In genomic region chr7:105952408-105952807, GRCm38 (mm10) we compare ENCODE assay signal across 9 mouse cellular contexts. TPM values are rescaled to one million over a fixed set of nuclear protein-coding genes. Genes with fewer than 3 reads are reported as not detected.
DNase-seq lines count a peak whose midpoint lies in the region; ATAC-seq and TF ChIP-seq lines count a peak whose summit lies in the region.
"Not testable (repeated sequence)": the region's sequence is repeated elsewhere in the genome, so short reads cannot be mapped to it uniquely, and the experiment has no call there.
"Had no signal": no experiment of that assay in that cellular context is flagged by ENCODE, and none has a peak within 500 bp of the region (broad histone marks: within the 10 kb centered on the region; RNA-seq: fewer than 3 reads in every experiment).

No protein-coding gene starts in this region.

- H3K27ac ChIP-seq in hindbrain, postnatal 0 days; kidney, embryonic 16.5 days (ENCODE audit: low read length); liver, embryonic 14.5 days; neural tube, embryonic 11.5 days (ENCODE audit: low read depth, low read length): not testable (repeated sequence)

- not testable (repeated sequence) for H3K4me1 ChIP-seq in hindbrain, postnatal 0 days (ENCODE audit: insufficient read depth, low read length); kidney, embryonic 16.5 days (ENCODE audit: insufficient read depth, low read length); liver, embryonic 14.5 days (replicated peaks; ENCODE audit: control insufficient read depth in 2 of 2, insufficient read depth in 2 of 2, low read length in 1 of 2); neural tube, embryonic 11.5 days (ENCODE audit: control insufficient read depth, insufficient read depth, low read length)

- not testable (repeated sequence) for H3K9me3 ChIP-seq in hindbrain, postnatal 0 days (ENCODE audit: low read length); kidney, embryonic 16.5 days (ENCODE audit: low read length); liver, embryonic 14.5 days (ENCODE audit: control insufficient read depth, low read length); neural tube, embryonic 11.5 days (ENCODE audit: control insufficient read depth, low read length)

- no CpG with 5 or more reads among the region's 5 CpGs for WGBS in hindbrain, postnatal 0 days
- no CpG with 5 or more reads among the region's 5 CpGs for WGBS in kidney, embryonic 16.5 days
- no CpG with 5 or more reads among the region's 5 CpGs for WGBS in liver, embryonic 14.5 days (ENCODE audit: insufficient replicate concordance)
- no CpG with 5 or more reads among the region's 5 CpGs for WGBS in neural tube, embryonic 11.5 days

- not testable (repeated sequence) for H3K9ac ChIP-seq in hindbrain, postnatal 0 days (replicated peaks; ENCODE audit: low read length); kidney, embryonic 16.5 days (replicated peaks; ENCODE audit: low read length); liver, embryonic 14.5 days (replicated peaks); neural tube, embryonic 11.5 days (ENCODE audit: low read length)

- not testable (repeated sequence) for H3K36me3 ChIP-seq in hindbrain, postnatal 0 days (ENCODE audit: insufficient read depth, low read length); kidney, embryonic 16.5 days (ENCODE audit: insufficient read depth, low read length); liver, embryonic 14.5 days (replicated peaks; ENCODE audit: control insufficient read depth, insufficient read depth, low read depth); neural tube, embryonic 11.5 days (ENCODE audit: control insufficient read depth, insufficient read depth, low read length)

- peak; percentile 82 for ATAC-seq in erythroid progenitor cell, adult 5-6 weeks (replicated peaks; ENCODE audit: low FRiP score, poor library complexity, severe bottlenecking)
- peak; percentile 84 for ATAC-seq in granulocyte monocyte progenitor cell, adult 5-6 weeks (replicated peaks; ENCODE audit: poor library complexity, severe bottlenecking)
- peak; percentile 61; the same call in 1 of the 2 replicates for ATAC-seq in hindbrain, postnatal 0 days
- ATAC-seq in kidney, embryonic 16.5 days (ENCODE audit: low FRiP score, low TSS enrichment), result peak; percentile 57; the same call in 1 of the 2 replicates
- ATAC-seq in liver, embryonic 14.5 days (ENCODE audit: insufficient read depth), result peak; percentile 67
- peak; percentile 82 for ATAC-seq in megakaryocyte progenitor cell, adult 5-6 weeks (replicated peaks; ENCODE audit: poor library complexity)
- peak; percentile 80 for ATAC-seq in neural tube, embryonic 11.5 days (ENCODE audit: insufficient read depth, low FRiP score, low TSS enrichment)

- TF ChIP-seq EP300 in liver, embryonic 14.5 days (IDR thresholded peaks at IDR 0.05; ENCODE audit: low read depth), result not testable (repeated sequence)

- not testable (repeated sequence) for H3K4me3 ChIP-seq in hindbrain, postnatal 0 days (ENCODE audit: low read length); kidney, embryonic 16.5 days (ENCODE audit: low read length); liver, embryonic 14.5 days (ENCODE audit: insufficient read depth in 1 of 2, low read depth in 2 of 2, low read length in 2 of 2); neural tube, embryonic 11.5 days (ENCODE audit: low read depth, low read length)

- DNase-seq in hindbrain, postnatal 0 days (ENCODE audit: low spot score); liver, embryonic 14.5 days (ENCODE audit: low read depth in 3 of 3, low spot score in 3 of 3); neural tube, embryonic 11.5 days (ENCODE audit: low spot score): not testable (repeated sequence)

- not testable (repeated sequence) for H3K4me2 ChIP-seq in hindbrain, postnatal 0 days (ENCODE audit: low read depth, low read length); kidney, embryonic 16.5 days (replicated peaks; ENCODE audit: low read depth, low read length); liver, embryonic 14.5 days (ENCODE audit: low read depth); neural tube, embryonic 11.5 days (ENCODE audit: low read depth)

- not testable (repeated sequence) for H3K27me3 ChIP-seq in hindbrain, postnatal 0 days (ENCODE audit: insufficient read depth, low read length); kidney, embryonic 16.5 days (ENCODE audit: insufficient read depth, low read length); liver, embryonic 14.5 days (ENCODE audit: control insufficient read depth, insufficient read depth, low read length); neural tube, embryonic 11.5 days (ENCODE audit: control insufficient read depth, insufficient read depth, low read length)

- TF ChIP-seq CTCF in hindbrain, postnatal 0 days (IDR thresholded peaks at IDR 0.05; ENCODE audit: low read depth); liver, embryonic 14.5 days (IDR thresholded peaks at IDR 0.05; ENCODE audit: low read depth): not testable (repeated sequence)

RNA-seq across cellular contexts. Expression of gene Gm4070, which starts 1.4 kb away (rescaled TPM):
- 6.8 and 38.1 TPM in 2 replicates for total RNA-seq in erythroid progenitor cell, adult 5-6 weeks (2015; ENCODE audit: low replicate concordance)
- 3.5 and 17.1 TPM in 2 replicates for total RNA-seq in erythroid progenitor cell, adult 5-6 weeks (2017; ENCODE audit: low replicate concordance)
- 28.2 and 59.8 TPM in 2 replicates for total RNA-seq in granulocyte monocyte progenitor cell, adult 5-6 weeks (2014; fragmentation: Nextera tagmentation)
- total RNA-seq in granulocyte monocyte progenitor cell, adult 5-6 weeks (2017), result 52.7 and 67.9 TPM in 2 replicates
- 0.47 and 0.68 TPM in 2 replicates for total RNA-seq in hindbrain, postnatal 0 days (2014; rRNA removed)
- 0.15 and 0.16 TPM in 2 replicates for polyA plus RNA-seq in hindbrain, postnatal 0 days (2015; fragmentation: Nextera tagmentation; extraction: Ambion mirVana)
- 0.59 TPM in 1 of 2 replicates, not detected in the other for polyA plus RNA-seq in kidney, embryonic 16.5 days (2015; fragmentation: Nextera tagmentation; extraction: Ambion mirVana)
- 0.42 and 0.45 TPM in 2 replicates for polyA plus RNA-seq in liver, embryonic 14.5 days (2012; rRNA removed)
- polyA plus RNA-seq in liver, embryonic 14.5 days (2014; fragmentation: Nextera tagmentation; extraction: Ambion mirVana), result 0.79 and 0.92 TPM in 2 replicates
- total RNA-seq in megakaryocyte progenitor cell, adult 5-6 weeks (2015), result 16.8 and 22.4 TPM in 2 replicates
- total RNA-seq in megakaryocyte progenitor cell, adult 5-6 weeks (2017), result 102 and 118 TPM in 2 replicates
- 0.16 and 0.32 TPM in 2 replicates for polyA plus RNA-seq in neural tube, embryonic 11.5 days (2014; fragmentation: Nextera tagmentation; extraction: Ambion mirVana)
- polyA plus RNA-seq: embryonic facial prominence, embryonic 13.5 days; neural tube, embryonic 13.5 days had no signal
